Mouse (Mus musculus): Measurements from ENCODE around the gene H1f0. TPM values are rescaled to one million over a fixed set of nuclear protein-coding genes. Genes with fewer than 3 reads are reported as not detected.

H1f0 gene
- total RNA-seq, 2 experiments from 2014 or later, result 51.3 to 90.0 TPM

- ATAC-seq (ENCODE audit: poor library complexity, severe bottlenecking), result no peak
These were observed 37.0 kb downstream of the H1f0 start for GRCm38 (mm10) chr15:79065086-79065770.

GRCm38 (mm10) chr15:79066276-79066675 is 38.0 kb downstream of the H1f0 start:
- no peak for ATAC-seq (ENCODE audit: poor library complexity, severe bottlenecking)

GRCm38 (mm10) chr15:79067631-79068030 is 39.4 kb downstream of the H1f0 start:
- no peak for ATAC-seq (ENCODE audit: poor library complexity, severe bottlenecking)

- ATAC-seq (ENCODE audit: poor library complexity, severe bottlenecking), result no peak
These were observed 40.2 kb downstream of the H1f0 start for GRCm38 (mm10) chr15:79068416-79068815.

- no peak for ATAC-seq (ENCODE audit: poor library complexity, severe bottlenecking)
These were observed 43.1 kb downstream of the H1f0 start for GRCm38 (mm10) chr15:79071117-79072039.

GRCm38 (mm10) chr15:79073752-79074151 is 45.5 kb downstream of the H1f0 start:
- ATAC-seq (ENCODE audit: poor library complexity, severe bottlenecking), result no peak

GRCm38 (mm10) chr15:79074446-79074845 is 46.2 kb downstream of the H1f0 start:
- ATAC-seq (ENCODE audit: poor library complexity, severe bottlenecking), result no peak

GRCm38 (mm10) chr15:79074913-79075532 is 46.8 kb downstream of the H1f0 start, which contains the start of gene Eif3l:
Gene Eif3l (plus strand): TSS chr15:79075179.
- peak; percentile 98 for ATAC-seq (ENCODE audit: poor library complexity, severe bottlenecking)

GRCm38 (mm10) chr15:79075658-79076365 is 47.6 kb downstream of the H1f0 start:
- ATAC-seq (ENCODE audit: poor library complexity, severe bottlenecking), result no peak

- ATAC-seq (ENCODE audit: poor library complexity, severe bottlenecking), result no peak
These were observed 51.3 kb downstream of the H1f0 start for GRCm38 (mm10) chr15:79079567-79079966.

Other genes starting within 250 kb of the H1f0 start
- gene Card10, start 225.4 kb upstream of the H1f0 start, total RNA-seq (2015), result 2.3 and 2.7 TPM in 2 replicates
- gene Card10, start 225.4 kb upstream of the H1f0 start, total RNA-seq (2017), result 0.92 and 1.1 TPM in 2 replicates
- gene Cdc42ep1, start 185.8 kb upstream of the H1f0 start, total RNA-seq (2015), result not detected in 2 replicates
- gene Cdc42ep1, start 185.8 kb upstream of the H1f0 start, total RNA-seq (2017), result 0.26 TPM in 1 of 2 replicates, not detected in the other
- gene Lgals2, start 172.9 kb upstream of the H1f0 start, total RNA-seq (2015), result not detected in 2 replicates
- 0.26 TPM in 1 of 2 replicates, not detected in the other for gene Lgals2, start 172.9 kb upstream of the H1f0 start, total RNA-seq (2017)
- 46.0 and 52.6 TPM in 2 replicates for gene Gga1, start 151.3 kb upstream of the H1f0 start, total RNA-seq (2015)
- gene Gga1, start 151.3 kb upstream of the H1f0 start, total RNA-seq (2017), result 20.8 and 28.9 TPM in 2 replicates
- not detected in 2 replicates for gene Gm49510, start 128.8 kb upstream of the H1f0 start, total RNA-seq (2015)
- 1.1 and 2.0 TPM in 2 replicates for gene Gm49510, start 128.8 kb upstream of the H1f0 start, total RNA-seq (2017)
- 46.5 and 53.3 TPM in 2 replicates for gene Sh3bp1, start 128.7 kb upstream of the H1f0 start, total RNA-seq (2015)
- 34.0 and 38.2 TPM in 2 replicates for gene Sh3bp1, start 128.7 kb upstream of the H1f0 start, total RNA-seq (2017)
- 3.5 and 5.1 TPM in 2 replicates for gene Pdxp, start 114.5 kb upstream of the H1f0 start, total RNA-seq (2015)
- gene Pdxp, start 114.5 kb upstream of the H1f0 start, total RNA-seq (2017), result 2.1 and 2.6 TPM in 2 replicates
- 851 and 870 TPM in 2 replicates for gene Lgals1, start 101.7 kb upstream of the H1f0 start, total RNA-seq (2015)
- 1,185 and 1,205 TPM in 2 replicates for gene Lgals1, start 101.7 kb upstream of the H1f0 start, total RNA-seq (2017)
- 28.2 and 32.4 TPM in 2 replicates for gene Nol12, start 93.5 kb upstream of the H1f0 start, total RNA-seq (2015)
- 12.6 and 16.0 TPM in 2 replicates for gene Nol12, start 93.5 kb upstream of the H1f0 start, total RNA-seq (2017)
- gene Triobp, start 80.7 kb upstream of the H1f0 start, total RNA-seq (2015), result 99.4 and 106 TPM in 2 replicates
- gene Triobp, start 80.7 kb upstream of the H1f0 start, total RNA-seq (2017), result 36.6 and 41.5 TPM in 2 replicates
- gene Galr3, start 13.4 kb downstream of the H1f0 start, total RNA-seq (2015), result not detected in 2 replicates
- not detected in 2 replicates for gene Galr3, start 13.4 kb downstream of the H1f0 start, total RNA-seq (2017)
- 13.5 and 14.3 TPM in 2 replicates for gene Ankrd54, start 34.4 kb downstream of the H1f0 start, total RNA-seq (2015)
- 10.3 and 11.2 TPM in 2 replicates for gene Ankrd54, start 34.4 kb downstream of the H1f0 start, total RNA-seq (2017)
- gene Eif3l, start 46.7 kb downstream of the H1f0 start, total RNA-seq (2015), result 110 and 116 TPM in 2 replicates
- 153 and 155 TPM in 2 replicates for gene Eif3l, start 46.7 kb downstream of the H1f0 start, total RNA-seq (2017)
- 4.4 and 6.1 TPM in 2 replicates for gene Micall1, start 80.4 kb downstream of the H1f0 start, total RNA-seq (2015)
- gene Micall1, start 80.4 kb downstream of the H1f0 start, total RNA-seq (2017), result 3.6 and 6.3 TPM in 2 replicates
- gene Polr2f, start 112.6 kb downstream of the H1f0 start, total RNA-seq (2015), result 46.0 and 49.2 TPM in 2 replicates
- gene Polr2f, start 112.6 kb downstream of the H1f0 start, total RNA-seq (2017), result 39.6 and 54.1 TPM in 2 replicates
- gene 1700088E04Rik, start 112.8 kb downstream of the H1f0 start, total RNA-seq (2015), result not detected in 2 replicates
- not detected in 2 replicates for gene 1700088E04Rik, start 112.8 kb downstream of the H1f0 start, total RNA-seq (2017)
- gene Sox10, start 136.8 kb downstream of the H1f0 start, total RNA-seq (2015), result not detected in 2 replicates
- gene Sox10, start 136.8 kb downstream of the H1f0 start, total RNA-seq (2017), result not detected in 2 replicates
- gene Pick1, start 200.7 kb downstream of the H1f0 start, total RNA-seq (2015), result 2.8 and 3.0 TPM in 2 replicates
- gene Pick1, start 200.7 kb downstream of the H1f0 start, total RNA-seq (2017), result 4.5 and 5.1 TPM in 2 replicates
- 0.16 and 0.20 TPM in 2 replicates for gene Gm49486, start 200.9 kb downstream of the H1f0 start, total RNA-seq (2015)
- not detected in 2 replicates for gene Gm49486, start 200.9 kb downstream of the H1f0 start, total RNA-seq (2017)
- not detected in 2 replicates for gene Slc16a8, start 226.3 kb downstream of the H1f0 start, total RNA-seq (2015)
- gene Slc16a8, start 226.3 kb downstream of the H1f0 start, total RNA-seq (2017), result not detected in 2 replicates

Measured in megakaryocyte, adult 5-6 weeks (primary cell).